Mouse (Mus musculus) frontal cortex, postnatal 10 days (tissue): ENCODE data around the gene Slc29a4.

Experiments
- DNase-seq, 2 experiments: peaks; one replicate each; pipeline ENCODE4 v3.0.0; 2022; ENCODE audit warnings: low spot score in 2 of 2, mixed read lengths in 1 of 2

The Slc29a4 gene

DNA sequence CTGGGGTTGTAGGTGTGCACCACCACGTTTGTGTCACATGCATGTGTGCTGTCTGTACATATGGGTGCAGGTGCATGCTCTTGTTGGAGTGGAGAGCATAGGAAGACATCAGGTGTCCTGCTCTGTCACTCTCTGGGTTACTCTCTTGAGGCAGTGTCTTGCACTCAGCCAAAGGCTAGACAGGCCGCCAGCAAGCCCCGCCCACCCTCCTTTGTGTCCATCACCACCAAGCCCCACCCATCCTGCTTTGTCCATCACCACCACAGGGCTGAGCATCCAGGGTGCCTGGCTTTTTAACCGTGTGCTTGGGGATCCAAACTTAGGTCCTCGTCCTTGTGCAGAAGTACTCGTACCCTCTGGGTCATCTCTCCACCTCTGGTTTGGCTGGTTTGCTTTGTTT, 3.9 kb downstream of the Slc29a4 start:
- DNase-seq = no peak

DNA sequence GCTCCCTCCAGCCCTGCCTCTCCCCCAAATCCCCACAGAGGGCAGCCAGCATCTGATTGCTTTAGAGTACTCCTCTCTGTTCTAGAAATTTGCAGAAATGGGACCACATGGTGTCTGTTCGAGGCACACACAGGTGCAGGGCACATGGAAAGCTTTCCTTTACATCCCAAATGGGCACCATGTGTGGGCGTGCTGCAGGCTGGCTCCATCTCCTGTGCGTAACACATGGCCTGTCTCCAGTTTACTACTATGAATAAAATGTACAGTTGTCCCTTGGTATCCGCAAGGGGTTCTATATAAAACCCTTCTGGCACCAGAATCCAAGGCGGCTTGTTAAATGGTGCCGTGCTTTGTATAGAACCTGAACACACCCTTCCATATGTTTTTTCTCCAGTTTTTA, 4.6 kb downstream of the Slc29a4 start:
- DNase-seq = peak; percentile 54 to 71

DNA sequence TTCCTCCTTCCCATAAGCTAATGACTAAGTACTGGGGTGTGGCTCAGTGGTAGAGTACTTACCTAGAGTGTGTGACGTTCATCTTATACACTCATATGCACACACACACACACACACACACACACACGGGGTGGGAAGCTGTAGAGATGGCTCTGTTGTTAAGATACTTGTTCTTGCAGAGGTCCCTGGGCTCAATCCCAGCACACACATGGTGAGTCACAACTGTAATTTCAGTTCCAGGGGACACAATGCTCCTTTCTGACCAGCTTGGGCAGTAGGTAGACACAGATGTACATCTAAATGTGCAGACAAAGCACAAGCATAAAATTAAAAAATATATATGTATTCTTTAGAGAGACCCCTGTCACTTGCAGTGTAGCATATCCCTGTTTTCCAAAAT, 5.4 kb downstream of the Slc29a4 start:
- no peak for DNase-seq

DNA sequence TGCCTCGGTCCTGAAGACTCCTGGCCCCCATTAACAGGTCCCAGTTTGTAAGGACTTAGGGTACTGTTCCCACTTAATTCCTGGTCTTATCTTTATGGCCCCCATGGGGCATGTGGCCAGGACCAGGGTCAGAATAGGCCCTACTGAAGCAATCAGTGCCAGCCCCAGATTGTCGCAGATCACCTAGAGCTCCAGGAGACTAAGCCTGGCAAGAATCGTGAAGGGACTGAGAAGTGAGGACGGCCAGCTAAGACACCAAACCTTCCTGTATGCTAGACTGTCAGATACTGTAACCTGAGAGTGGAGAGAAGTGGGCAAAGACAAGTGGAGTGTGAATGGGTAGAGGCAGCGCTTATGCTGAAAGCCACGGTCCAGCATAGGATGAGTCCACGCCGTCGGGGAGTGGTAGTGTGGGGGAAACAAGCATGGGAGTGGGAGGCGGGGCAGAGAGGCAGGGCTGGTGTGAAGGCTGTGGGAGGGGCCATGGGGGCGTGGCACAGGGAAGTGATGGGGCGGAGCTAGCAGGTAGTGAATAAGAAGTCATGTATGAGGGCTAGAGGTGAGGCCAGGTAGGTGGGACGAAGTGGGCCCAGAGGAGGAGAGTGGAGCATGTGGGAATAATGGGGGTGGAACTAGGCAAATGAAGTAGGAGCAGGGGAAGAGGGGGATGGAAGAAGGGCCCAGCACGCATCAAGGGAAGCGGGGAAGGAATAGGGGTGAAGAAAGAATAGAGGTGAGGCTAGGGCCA, 8.7 kb downstream of the Slc29a4 start:
- DNase-seq = no peak

DNA sequence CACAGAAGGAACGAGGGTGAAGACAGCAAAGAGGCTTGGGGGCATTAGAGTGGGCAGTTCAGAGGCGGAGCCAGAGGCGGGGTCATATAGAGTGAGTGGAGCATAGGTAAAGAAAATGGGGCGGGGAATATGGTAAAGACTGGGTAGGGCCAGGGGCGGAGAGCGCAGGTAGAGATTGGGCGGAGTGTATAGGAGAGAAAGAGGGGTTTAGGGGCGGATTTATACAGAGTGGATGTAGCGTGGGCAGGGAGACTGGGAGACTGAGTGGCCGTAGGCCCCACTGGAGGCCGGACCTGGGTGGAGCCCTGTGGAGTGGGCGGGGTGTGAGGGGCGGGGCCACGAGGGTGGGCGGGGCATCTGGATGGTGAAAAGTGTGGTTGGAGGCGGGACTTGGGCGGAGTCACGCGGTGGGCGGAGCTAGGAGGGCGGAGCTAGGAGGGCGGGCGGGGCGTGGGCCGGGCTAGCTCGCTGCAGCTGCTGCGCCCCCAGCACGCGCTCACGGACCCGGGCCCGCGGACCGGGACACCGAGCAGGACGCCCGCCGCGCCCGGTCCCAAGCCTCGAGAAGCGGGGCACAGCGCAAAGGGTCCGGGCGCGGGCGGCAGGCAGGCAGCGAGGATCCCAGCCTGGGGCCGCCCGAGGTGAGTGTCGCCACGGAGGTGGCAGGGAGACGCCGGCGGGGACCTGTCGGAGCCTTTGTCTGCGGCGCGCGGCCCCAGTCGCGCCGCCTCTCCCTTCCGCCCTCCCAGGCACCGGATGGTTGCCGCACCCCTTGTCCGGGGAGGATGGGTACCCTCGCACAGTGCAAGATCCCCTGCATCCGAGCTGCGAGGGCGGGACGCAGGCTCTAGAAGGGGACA, 9.6 kb downstream of the Slc29a4 start:
- DNase-seq = peak in 1 of 2 experiments; percentile 62

DNA sequence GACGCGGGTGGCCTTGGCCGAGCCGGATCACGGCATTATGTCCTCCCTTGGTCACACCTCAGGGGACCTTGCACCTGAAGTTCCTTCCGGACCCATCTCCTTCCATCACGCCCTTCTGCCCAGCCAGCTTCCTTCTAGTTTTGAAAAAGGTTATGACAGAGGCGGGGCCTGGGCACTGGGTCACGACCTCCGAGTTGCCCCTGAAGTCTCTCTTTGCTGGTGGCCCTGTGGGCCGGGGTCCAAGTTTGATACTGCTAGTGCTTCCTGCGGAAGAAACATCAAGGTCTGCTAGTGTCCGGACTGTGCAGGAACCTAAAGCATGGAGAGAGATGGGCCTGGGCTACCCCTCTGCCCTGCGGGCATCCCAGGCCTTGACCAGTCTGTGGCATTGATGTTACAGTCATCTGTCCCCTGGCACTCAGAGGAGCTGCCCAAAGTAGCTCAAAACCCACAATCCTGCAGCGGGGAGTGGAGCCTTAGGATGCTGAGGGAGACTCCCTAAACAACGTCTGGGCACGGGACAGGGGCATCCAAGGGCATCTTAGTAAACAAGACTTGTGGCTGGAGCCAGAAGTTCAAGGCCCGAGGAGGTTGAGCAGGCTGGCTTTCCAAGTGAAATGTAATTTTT, 10.3 kb downstream of the Slc29a4 start:
- no peak for DNase-seq

DNA sequence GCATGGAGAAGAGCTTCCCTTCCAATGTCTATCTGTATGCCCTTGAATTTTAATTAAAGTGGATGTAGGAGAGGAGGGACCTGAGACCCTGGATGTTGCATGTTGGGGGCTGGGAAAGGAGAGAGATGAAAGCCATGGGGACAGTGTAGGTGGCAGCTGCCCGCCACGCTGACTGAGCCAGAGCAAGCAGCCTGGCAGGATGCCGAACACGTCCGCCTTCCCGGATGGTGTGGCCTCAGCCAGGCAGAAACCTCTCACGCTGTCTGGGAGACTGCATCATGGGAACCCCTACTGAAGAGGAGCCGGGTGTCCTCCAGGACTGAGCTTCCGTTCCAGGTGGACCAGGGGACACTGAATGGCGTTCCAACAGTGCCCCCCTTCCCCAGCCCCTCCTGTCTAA, 11.3 kb downstream of the Slc29a4 start:
- DNase-seq = no peak

DNA sequence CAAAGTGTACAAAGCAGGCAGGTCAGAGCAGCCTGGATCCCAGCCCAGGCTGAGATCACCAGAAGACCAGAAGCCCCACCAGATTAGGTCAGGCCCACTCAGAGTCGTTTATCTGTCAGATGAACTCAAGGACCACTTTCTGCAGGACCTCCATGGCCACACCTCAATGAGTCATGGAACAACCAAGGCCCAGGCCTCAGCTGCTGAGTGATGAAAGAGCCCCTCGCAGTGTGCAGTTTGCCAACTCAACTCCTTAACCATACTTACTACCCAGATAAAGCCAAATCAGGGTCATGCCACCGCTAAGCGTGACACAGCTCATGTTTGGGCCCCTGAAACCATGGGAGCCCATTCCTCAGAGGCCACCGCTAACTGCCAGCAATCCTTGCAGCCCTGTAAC, 15.4 kb downstream of the Slc29a4 start:
- no peak for DNase-seq

DNA sequence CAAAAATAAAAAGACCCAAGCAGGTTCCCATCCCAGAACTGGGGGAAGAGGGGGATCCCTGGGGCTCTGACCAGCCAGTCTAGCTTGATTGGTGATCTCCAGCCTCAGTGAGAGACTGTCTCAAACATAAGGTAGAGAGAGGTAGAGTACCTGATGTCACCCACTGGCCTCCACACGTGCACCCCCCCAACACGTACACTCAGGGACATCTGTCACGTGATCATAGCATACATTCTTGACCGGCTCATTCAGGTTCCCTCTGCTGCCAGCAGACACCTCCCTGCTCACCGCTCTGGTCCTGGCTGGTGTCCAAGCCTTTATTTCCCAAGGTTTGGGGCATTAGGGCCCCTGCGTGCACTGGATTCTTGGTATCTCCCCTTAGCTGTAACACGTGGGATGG, 17.1 kb downstream of the Slc29a4 start:
- no peak for DNase-seq

DNA sequence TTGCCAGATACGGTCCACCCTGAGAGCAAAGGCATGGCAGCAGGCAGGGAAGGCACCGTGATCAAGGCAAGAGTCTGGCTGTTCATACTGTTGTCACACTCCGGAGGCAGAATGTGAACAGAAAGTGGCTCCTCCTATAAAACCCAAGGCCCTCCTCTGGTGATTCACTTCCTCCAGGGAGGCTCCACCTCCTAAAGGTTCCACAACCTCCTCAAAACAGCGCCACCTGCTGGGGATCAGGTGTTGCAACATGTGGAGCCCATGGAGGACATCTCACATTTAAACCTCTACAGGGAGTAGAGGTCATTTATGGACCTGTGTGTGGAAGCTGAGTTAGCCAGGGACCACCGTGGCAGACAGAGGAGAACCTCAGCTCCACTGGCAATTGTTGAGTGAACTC, 20.1 kb downstream of the Slc29a4 start:
- DNase-seq = no peak

DNA sequence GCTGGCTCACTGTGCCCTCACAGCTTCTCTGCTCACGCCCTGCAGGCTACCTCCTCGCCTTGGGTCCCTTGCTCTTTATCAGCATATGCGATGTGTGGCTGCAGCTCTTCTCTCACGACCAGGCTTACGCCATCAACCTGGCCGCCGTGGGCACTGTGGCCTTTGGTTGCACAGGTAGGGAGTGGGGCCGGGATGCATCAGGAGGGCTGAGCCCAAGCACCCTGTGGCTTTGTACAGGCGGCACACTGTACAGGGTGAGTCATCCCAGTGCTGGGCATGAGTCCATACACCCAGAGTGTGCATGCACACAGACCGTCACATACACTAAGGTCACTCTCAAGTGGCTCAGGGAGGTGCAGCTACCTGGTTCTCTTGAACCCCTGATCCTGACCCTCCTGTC, 21.7 kb downstream of the Slc29a4 start:
- no peak for DNase-seq

DNA sequence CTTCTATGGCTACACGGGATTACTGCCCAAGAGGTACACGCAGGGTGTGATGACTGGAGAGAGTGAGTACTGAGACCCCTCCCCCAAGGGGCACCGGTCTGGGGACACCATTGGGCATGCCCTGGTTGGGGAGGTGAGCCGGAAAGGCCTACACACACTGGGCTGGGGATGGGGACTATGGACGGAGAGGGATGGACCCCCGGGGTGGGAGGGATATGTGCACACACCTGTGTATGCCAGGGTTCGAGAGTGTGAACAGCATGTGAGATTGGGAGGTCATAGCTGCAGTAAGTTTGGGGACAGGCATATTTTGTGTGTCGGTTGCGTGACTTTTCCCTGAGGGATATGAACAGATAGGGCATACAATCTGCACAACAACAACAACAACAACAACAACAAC, 22.7 kb downstream of the Slc29a4 start:
- DNase-seq = no peak

DNA sequence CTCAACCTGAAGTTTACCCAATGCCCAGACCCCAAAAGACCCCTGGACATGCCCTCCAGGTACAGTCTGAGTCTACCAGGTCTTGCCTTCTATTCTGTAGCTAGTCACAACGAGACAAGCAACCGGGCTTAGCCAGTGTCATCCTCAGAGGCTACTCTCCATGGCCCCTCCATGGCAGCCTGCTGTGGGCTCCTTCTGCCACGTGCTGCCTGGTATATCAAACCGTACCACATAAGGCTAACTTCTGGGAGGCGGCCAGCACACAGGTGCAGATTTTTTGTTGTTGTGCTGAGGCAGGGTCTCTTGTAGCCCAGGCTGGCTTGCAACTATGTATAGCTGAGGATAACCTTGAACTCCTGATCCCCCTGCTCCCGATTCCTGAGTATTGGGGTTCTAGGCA, 23.7 kb downstream of the Slc29a4 start:
- no peak for DNase-seq

DNA sequence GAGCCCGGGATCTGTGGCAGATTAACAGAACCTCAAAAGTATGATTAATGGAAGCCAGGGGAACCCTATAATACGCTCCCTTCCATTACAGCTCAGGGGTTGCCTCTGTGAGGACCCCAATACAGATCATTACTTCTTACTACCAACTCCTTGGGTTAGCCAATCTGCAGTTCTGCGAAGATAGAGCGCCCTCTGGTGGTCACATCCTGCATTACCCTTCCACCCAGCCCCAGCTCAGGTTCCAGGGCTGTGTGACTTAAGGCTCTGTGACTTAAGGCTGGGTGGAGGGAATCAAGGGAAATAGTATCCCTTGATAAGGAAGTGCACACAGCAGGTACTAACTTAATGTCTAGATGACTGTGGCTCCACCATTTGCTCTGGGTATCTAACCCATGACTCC, 25.7 kb downstream of the Slc29a4 start:
- peak in 1 of 2 experiments; percentile 81 for DNase-seq

DNA sequence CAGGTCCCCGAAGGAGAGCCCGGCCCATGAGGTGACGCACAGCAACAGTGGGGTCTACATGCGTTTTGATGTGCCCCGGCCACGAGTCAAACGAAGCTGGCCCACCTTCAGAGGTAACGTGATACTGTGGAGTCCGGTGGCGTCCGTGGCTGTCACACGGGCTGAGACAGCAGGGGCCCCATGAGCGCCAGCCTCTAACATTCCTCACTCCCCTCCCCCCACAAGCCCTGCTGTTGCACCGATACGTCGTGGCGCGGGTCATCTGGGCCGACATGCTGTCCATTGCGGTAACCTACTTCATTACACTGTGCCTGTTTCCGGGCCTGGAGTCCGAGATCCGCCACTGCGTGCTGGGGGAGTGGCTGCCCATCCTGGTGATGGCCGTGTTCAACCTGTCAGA, 26.2 kb downstream of the Slc29a4 start:
- DNase-seq = no peak

DNA sequence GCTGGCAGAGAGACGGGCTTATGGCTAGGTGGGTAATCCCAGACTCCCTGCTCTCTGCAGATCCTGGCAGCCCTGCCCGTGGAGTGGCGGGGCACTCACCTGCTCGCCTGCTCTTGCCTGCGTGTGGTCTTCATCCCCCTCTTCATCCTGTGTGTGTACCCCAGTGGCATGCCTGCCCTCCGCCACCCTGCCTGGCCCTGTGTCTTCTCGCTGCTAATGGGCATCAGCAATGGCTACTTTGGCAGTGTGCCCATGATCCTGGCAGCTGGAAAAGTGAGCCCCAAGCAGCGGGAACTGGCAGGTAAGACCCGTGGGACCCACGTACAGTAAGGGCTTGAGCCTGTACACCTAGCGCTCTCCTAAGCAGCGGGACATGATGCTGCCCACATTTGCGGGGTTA, 27.6 kb downstream of the Slc29a4 start:
- no peak for DNase-seq

DNA sequence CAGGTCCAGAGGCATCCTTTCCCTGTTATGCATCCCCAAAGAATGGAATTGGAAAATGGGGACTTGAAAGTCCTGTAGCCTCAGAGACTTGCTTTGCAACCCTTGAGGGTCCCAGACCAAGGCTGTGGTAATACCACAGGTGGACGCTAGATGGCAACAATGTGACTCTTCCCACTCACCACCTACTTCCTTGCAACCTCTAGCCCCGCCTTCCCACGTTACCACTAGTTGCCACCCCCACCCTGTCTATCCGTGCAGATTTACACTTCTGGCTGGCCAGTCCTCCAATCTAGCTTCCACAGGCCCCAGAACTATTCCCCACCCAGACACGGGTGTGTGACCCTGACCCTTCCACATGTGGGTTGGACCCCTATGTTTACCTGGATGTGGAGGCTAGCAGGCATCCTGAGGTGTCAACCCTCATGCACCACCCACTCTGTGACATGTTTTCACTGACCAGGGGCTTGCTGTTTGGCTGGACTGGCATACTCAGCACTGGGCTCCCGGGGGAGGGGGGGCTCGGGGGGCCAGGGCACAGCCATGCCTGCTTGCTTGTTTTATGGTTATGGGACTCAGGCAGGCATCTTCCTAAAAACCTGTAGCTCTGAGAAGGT, 31.3 kb downstream of the Slc29a4 start:
- peak in 1 of 2 experiments; percentile 69 for DNase-seq

DNA sequence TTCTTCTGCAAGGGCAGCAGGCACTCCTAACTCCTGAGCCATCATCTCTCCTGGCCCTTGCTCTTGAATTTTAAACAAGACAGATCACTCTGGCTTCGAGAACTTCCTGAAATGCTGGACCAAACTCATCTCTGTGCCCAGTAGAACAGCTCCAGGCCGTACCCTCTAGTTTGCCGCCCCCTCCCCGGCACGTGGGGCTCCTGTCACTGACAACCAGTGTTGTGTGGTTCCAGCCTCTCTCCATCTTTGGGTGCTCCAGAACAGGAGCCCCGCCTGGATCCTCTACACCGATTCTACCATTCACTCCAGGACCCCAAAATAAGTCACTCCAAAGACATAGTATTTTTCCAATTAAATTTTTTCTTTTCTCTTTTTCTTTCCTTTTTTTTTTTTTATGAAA, 32.0 kb downstream of the Slc29a4 start:
- no peak for DNase-seq

DNA sequence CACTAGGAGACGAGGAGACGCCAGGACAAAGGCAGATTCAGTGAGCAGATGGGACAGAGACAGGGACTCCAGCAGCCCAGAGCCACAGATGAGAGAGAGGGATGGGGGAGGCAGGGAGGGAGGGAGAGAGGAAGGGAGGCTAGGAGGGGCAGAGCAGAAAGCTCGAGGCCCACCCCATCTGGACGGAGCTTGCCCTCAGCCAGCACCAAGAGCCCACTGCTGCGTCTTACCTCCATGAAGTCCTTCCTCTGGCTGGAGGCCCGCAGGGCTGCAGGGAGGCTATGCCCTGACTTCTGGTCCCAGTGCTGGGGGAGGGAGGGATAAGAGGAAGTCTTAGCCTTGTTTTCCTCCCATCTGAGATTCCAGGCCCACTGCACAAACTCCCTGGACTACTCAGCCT, 34.4 kb downstream of the Slc29a4 start:
- DNase-seq = no peak

DNA sequence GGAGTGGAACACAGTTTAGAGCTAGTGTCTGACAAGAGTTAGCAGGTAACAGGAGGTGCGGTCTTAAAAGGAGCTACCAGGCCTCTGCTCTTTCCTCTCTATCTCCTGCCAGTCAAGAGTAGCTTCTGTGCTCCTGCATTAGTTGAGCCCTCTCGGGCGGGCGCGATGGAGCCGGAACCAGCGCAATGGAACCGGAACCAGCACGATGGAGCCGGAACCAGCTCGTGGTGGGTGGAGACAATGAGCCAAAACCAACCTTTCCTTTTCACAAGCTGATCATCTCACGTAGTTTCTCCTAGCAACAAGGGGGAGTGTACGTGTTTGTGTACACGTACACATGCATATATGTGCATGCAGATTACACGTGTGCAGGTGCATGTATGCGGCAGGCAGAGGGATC, 36.0 kb downstream of the Slc29a4 start:
- no peak for DNase-seq

DNA sequence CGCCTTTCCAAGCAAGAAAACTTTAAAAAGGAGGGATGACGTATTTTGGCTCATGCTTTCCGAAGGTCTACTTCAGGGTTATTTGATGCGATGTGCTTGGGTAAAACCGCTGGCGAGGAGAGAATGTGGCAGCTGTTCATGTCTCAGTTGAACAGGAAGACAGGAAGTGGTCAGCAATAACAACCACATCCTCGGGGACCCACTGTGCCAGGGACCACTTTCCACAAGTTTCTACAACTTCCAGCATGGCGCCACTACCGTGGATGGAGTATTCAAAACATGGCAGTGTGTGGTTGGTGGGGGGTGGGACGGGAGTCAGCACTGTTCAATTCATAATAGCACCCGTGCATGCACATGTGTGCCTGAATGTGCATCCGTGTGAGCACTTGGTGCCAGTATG, 38.0 kb downstream of the Slc29a4 start:
- DNase-seq = no peak

DNA sequence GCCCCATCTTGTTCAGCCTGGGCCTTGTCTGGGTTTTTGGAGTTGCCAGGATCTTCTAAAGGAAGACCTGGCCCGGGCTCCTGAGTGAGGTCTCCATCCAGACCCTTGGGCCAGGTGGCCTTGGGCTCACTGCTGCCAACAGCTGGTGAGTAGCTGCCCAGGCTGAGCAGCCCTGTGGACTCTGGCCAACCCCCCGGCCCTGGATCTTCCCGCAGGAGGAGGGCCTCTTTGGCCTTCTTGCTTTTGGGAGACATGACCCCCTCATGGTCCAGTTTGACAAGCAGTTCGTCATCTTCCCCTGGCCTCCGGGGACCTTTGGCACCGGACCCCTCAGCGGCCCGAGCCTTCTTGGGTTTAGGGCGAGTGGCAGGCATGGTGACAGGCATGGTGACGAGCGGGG, 39.6 kb downstream of the Slc29a4 start:
- DNase-seq = no peak
